Mouse (Mus musculus) hindbrain, embryonic 16.5 days (tissue): ENCODE data around the gene Hnrnpr. TPM values are rescaled to one million over a fixed set of nuclear protein-coding genes. Genes with fewer than 3 reads are reported as not detected.

ENCODE experiments used
- ATAC-seq: fragments of 200-750 bp; cut with Nextera tagmentation; 2 replicates; pipeline ENCODE4 v1.8.0; 2017; ENCODE audit warnings: moderate TSS enrichment, moderate library complexity
- H3K27ac ChIP-seq: fragments of 300-500 bp; sonication (generic); 2 replicates; pipeline ENCODE4 v1.5.1; 2014; ENCODE audit warnings: low read depth, mild to moderate bottlenecking, control low read depth, low read length, moderate library complexity
- H3K27me3 ChIP-seq: fragments of 300-500 bp; sonication (generic); replicated peaks from 2 replicates; pipeline ENCODE4 v1.6.1; 2014; ENCODE audit warnings: low read length; ENCODE audit not compliant: control insufficient read depth, insufficient read depth
- H3K36me3 ChIP-seq: fragments of 300-500 bp; sonication (generic); 2 replicates; pipeline ENCODE4 v1.6.1; 2014; ENCODE audit warnings: mild to moderate bottlenecking, low read length, moderate library complexity, mixed read lengths; ENCODE audit not compliant: control insufficient read depth, insufficient read depth
- H3K4me1 ChIP-seq: fragments of 300-500 bp; sonication (generic); 2 replicates; pipeline ENCODE4 v1.6.1; 2014; ENCODE audit warnings: low read depth, low read length; ENCODE audit not compliant: control insufficient read depth, insufficient read depth
- H3K4me2 ChIP-seq: fragments of 300-500 bp; sonication (generic); 2 replicates; pipeline ENCODE4 v1.6.1; 2014; ENCODE audit warnings: mild to moderate bottlenecking, low read length, control low read depth, moderate library complexity
- H3K4me3 ChIP-seq: fragments of 300-500 bp; sonication (generic); 2 replicates; pipeline ENCODE4 v1.5.1; 2014; ENCODE audit warnings: mild to moderate bottlenecking, low read length, control low read depth, moderate library complexity
- H3K9ac ChIP-seq: fragments of 300-500 bp; sonication (generic); 2 replicates; pipeline ENCODE4 v1.6.1; 2014; ENCODE audit warnings: low read depth, mild to moderate bottlenecking, control low read depth, low read length, moderate library complexity
- H3K9me3 ChIP-seq: fragments of 300-500 bp; sonication (generic); 2 replicates; pipeline ENCODE4 v1.6.1; 2014; ENCODE audit warnings: mild to moderate bottlenecking, low read length, moderate library complexity; ENCODE audit not compliant: control insufficient read depth
- WGBS: fragments of 180-500 bp; shearing (Covaris S2); extraction: QIAGEN DNeasy Blood & Tissue Kit; methylation state at CpG from one replicate; pipeline ENCODE4 v1.1.7; 2014; 5-methylcytosine and 5-hydroxymethylcytosine counted together
- polyA plus RNA-seq: library from polyadenylated mRNA; unstranded; fragments of >200 nt; fragmentation: Nextera tagmentation; extraction: Ambion mirVana; gene quantifications from 2 replicates; pipeline ENCODE4 v1.2.1, GENCODE M21; 2015

Hnrnpr gene
- polyA plus RNA-seq, 1 experiment from 2014 or later, result 174 TPM

- Histone ChIP-seq H3K4me2 (no peak overlapping the region), H3K9me3 (no peaks in the 10 kb centered on the region), H3K9ac (0 out of 2 replicates have a peak overlapping the region, but pooled peaks have one; percentile 24), H3K27ac (peak overlapping the region; percentile 88), H3K4me1 (peaks cover 34% of the 10 kb centered on the region), H3K36me3 (peaks cover 2% of the 10 kb centered on the region; the same call in 1 of the 2 replicates), H3K4me3 (no peak overlapping the region), H3K27me3 (no peaks in the 10 kb centered on the region)
- 26% methylated on average over 10 of the region's 10 CpGs for WGBS
- ATAC-seq, result no peak
Observed at GRCm38 (mm10) chr4:136282621-136283480, 27.9 kb upstream of the Hnrnpr start.

- no peak overlapping the region for H3K9ac ChIP-seq
- peaks cover under 1% of the 10 kb centered on the region for H3K9me3 ChIP-seq
- H3K4me3 ChIP-seq, result no peak overlapping the region
- H3K4me2 ChIP-seq, result peak overlapping the region; percentile 91
- ATAC-seq, result no peak
- WGBS, result 24% methylated on average over 2 of the region's 2 CpGs
- no peaks in the 10 kb centered on the region; the same call in 1 of the 2 replicates for H3K27me3 ChIP-seq
- peak overlapping the region; percentile 88 for H3K27ac ChIP-seq
- peaks cover 34% of the 10 kb centered on the region for H3K4me1 ChIP-seq
- H3K36me3 ChIP-seq, result peaks cover 9% of the 10 kb centered on the region
Observed at GRCm38 (mm10) chr4:136283783-136284182, 27.0 kb upstream of the Hnrnpr start.

- no peaks in the 10 kb centered on the region; the same call in 1 of the 2 replicates for H3K27me3 ChIP-seq
- H3K9ac ChIP-seq, result peak within 1 kb of the TSS; percentile 70
- H3K4me2 ChIP-seq, result peak within 1 kb of the TSS; percentile 91
- WGBS, result 16% methylated on average over 5 of the region's 5 CpGs
- peak within 1 kb of the TSS; percentile 61 for H3K4me3 ChIP-seq
- H3K36me3 ChIP-seq, result peaks cover 11% of the 10 kb centered on the region
- H3K27ac ChIP-seq, result peak within 1 kb of the TSS; percentile 88
- peaks cover 2% of the 10 kb centered on the region for H3K9me3 ChIP-seq
- no peak for ATAC-seq
- peaks cover 34% of the 10 kb centered on the region for H3K4me1 ChIP-seq
Observed at GRCm38 (mm10) chr4:136284455-136284854, 26.3 kb upstream of the Hnrnpr start, which contains the start of gene Zfp46. Gene Zfp46 (plus strand): TSS chr4:136284683.

- WGBS, result 18% methylated on average over 6 of the region's 6 CpGs
- no peak for ATAC-seq
Observed at GRCm38 (mm10) chr4:136284891-136285290, 25.9 kb upstream of the Hnrnpr start.

GRCm38 (mm10) chr4:136285348-136285810, 25.4 kb upstream of the Hnrnpr start:
- Histone ChIP-seq H3K27ac (peak overlapping the region; percentile 88), H3K9me3 (peaks cover 2% of the 10 kb centered on the region), H3K4me2 (peak overlapping the region; percentile 91), H3K36me3 (peaks cover 20% of the 10 kb centered on the region), H3K9ac (peak overlapping the region; percentile 70), H3K27me3 (no peaks in the 10 kb centered on the region; the same call in 1 of the 2 replicates), H3K4me3 (peak overlapping the region; percentile 61), H3K4me1 (peaks cover 37% of the 10 kb centered on the region)
- peak; percentile 94 for ATAC-seq
- WGBS, result under 1% methylated on average over 25 of the region's 25 CpGs

More at GRCm38 (mm10) chr4:136284891-136285290, 25.9 kb upstream of the Hnrnpr start:
- peaks cover 2% of the 10 kb centered on the region for H3K9me3 ChIP-seq
- H3K4me2 ChIP-seq, result peak overlapping the region; percentile 91
- H3K36me3 ChIP-seq, result peaks cover 15% of the 10 kb centered on the region
- peak overlapping the region; percentile 88 for H3K27ac ChIP-seq
- peak overlapping the region; percentile 61 for H3K4me3 ChIP-seq
- no peaks in the 10 kb centered on the region; the same call in 1 of the 2 replicates for H3K27me3 ChIP-seq
- H3K4me1 ChIP-seq, result peaks cover 34% of the 10 kb centered on the region
- H3K9ac ChIP-seq, result peak overlapping the region; percentile 70

GRCm38 (mm10) chr4:136285811-136286371, 24.9 kb upstream of the Hnrnpr start:
- Histone ChIP-seq H3K9me3 (peaks cover 2% of the 10 kb centered on the region), H3K36me3 (peaks cover 24% of the 10 kb centered on the region), H3K4me1 (peaks cover 42% of the 10 kb centered on the region), H3K27me3 (no peaks in the 10 kb centered on the region; the same call in 1 of the 2 replicates), H3K27ac (peak overlapping the region; percentile 88), H3K4me3 (peak overlapping the region; percentile 61), H3K9ac (peak overlapping the region; percentile 73), H3K4me2 (peak overlapping the region; percentile 91)
- ATAC-seq, result peak; percentile 90
- WGBS, result under 1% methylated on average over 29 of the region's 29 CpGs

GRCm38 (mm10) chr4:136289918-136290780, 20.6 kb upstream of the Hnrnpr start:
- H3K27ac ChIP-seq, result no peak overlapping the region
- H3K36me3 ChIP-seq, result peaks cover 51% of the 10 kb centered on the region
- H3K9ac ChIP-seq, result no peak overlapping the region; the same call in 1 of the 2 replicates
- H3K4me3 ChIP-seq, result no peak overlapping the region
- no peaks in the 10 kb centered on the region; the same call in 1 of the 2 replicates for H3K27me3 ChIP-seq
- peaks cover 21% of the 10 kb centered on the region for H3K4me1 ChIP-seq
- H3K9me3 ChIP-seq, result peaks cover 2% of the 10 kb centered on the region
- ATAC-seq, result no peak
- peak overlapping the region; percentile 29; the same call in 1 of the 2 replicates for H3K4me2 ChIP-seq
- WGBS, result 32% methylated on average over 66 of the region's 66 CpGs

GRCm38 (mm10) chr4:136290781-136291595, 19.8 kb upstream of the Hnrnpr start:
- H3K4me1 ChIP-seq, result peaks cover 21% of the 10 kb centered on the region
- no peak overlapping the region for H3K27ac ChIP-seq
- WGBS, result 25% methylated on average over 39 of the region's 39 CpGs
- no peak overlapping the region; the same call in 1 of the 2 replicates for H3K9ac ChIP-seq
- ATAC-seq, result no peak
- H3K36me3 ChIP-seq, result peaks cover 51% of the 10 kb centered on the region
- H3K4me2 ChIP-seq, result peak overlapping the region; percentile 29; the same call in 1 of the 2 replicates
- no peak overlapping the region for H3K4me3 ChIP-seq
- no peaks in the 10 kb centered on the region; the same call in 1 of the 2 replicates for H3K27me3 ChIP-seq
- peaks cover 2% of the 10 kb centered on the region for H3K9me3 ChIP-seq
